Mouse (Mus musculus): ENCODE data around the gene Lypd1.

Gene Lypd1

GRCm38 (mm10) chr1:125912601-125913600 is at the start of gene Lypd1:
Lypd1 (minus strand) TSS chr1:125913101.
- no peak for DNase-seq

- DNase-seq = no peak
Observed at GRCm38 (mm10) chr1:125951026-125951425, 38.1 kb upstream of the Lypd1 start.

GRCm38 (mm10) chr1:125949076-125949475 is 36.2 kb upstream of the Lypd1 start:
- no peak for DNase-seq

- no peak for DNase-seq
Observed at GRCm38 (mm10) chr1:125945136-125945535, 32.2 kb upstream of the Lypd1 start.

- DNase-seq = no peak
Observed at GRCm38 (mm10) chr1:125943305-125943704, 30.4 kb upstream of the Lypd1 start.

GRCm38 (mm10) chr1:125925486-125925885 is 12.6 kb upstream of the Lypd1 start:
- no peak for DNase-seq

GRCm38 (mm10) chr1:125923062-125923461 is 10.2 kb upstream of the Lypd1 start:
- DNase-seq = no peak

GRCm38 (mm10) chr1:125920696-125921095 is 7.8 kb upstream of the Lypd1 start:
- DNase-seq = no peak

GRCm38 (mm10) chr1:125911901-125912445 is 928 bp downstream of the Lypd1 start:
- DNase-seq = peak in 1 of 2 experiments; percentile 2

GRCm38 (mm10) chr1:125911337-125911900 is 1.5 kb downstream of the Lypd1 start:
- DNase-seq = no peak

- no peak for DNase-seq
Observed at GRCm38 (mm10) chr1:125910871-125911265, 2.0 kb downstream of the Lypd1 start.

GRCm38 (mm10) chr1:125910211-125910870 is 2.6 kb downstream of the Lypd1 start:
- DNase-seq = no peak

- no peak for DNase-seq
Observed at GRCm38 (mm10) chr1:125893158-125893557, 19.7 kb downstream of the Lypd1 start.

- no peak for DNase-seq
Observed at GRCm38 (mm10) chr1:125870056-125870455, 42.8 kb downstream of the Lypd1 start.

- DNase-seq = no peak
Observed at GRCm38 (mm10) chr1:125858631-125859030, 54.3 kb downstream of the Lypd1 start.

GRCm38 (mm10) chr1:125854646-125855045 is 58.3 kb downstream of the Lypd1 start:
- DNase-seq = no peak

- no peak for DNase-seq
Observed at GRCm38 (mm10) chr1:125839746-125840392, 73.0 kb downstream of the Lypd1 start.

- DNase-seq = no peak
Observed at GRCm38 (mm10) chr1:125837507-125837906, 75.4 kb downstream of the Lypd1 start.

- no peak for DNase-seq
Observed at GRCm38 (mm10) chr1:125823611-125824010, 89.3 kb downstream of the Lypd1 start.

GRCm38 (mm10) chr1:125821101-125821500 is 91.8 kb downstream of the Lypd1 start:
- DNase-seq = no peak

Data from kidney, adult 8-10 months (tissue).